Mouse (Mus musculus) C2C12 (cell line): Measurements from ENCODE around the gene Acads.

Experiments used
- CTCF ChIP-seq: IDR thresholded peaks from one replicate; pipeline ENCODE4 v1.5.1; 2011; ENCODE audit not compliant: control insufficient read depth, insufficient read depth, insufficient read length
- MAX ChIP-seq: IDR thresholded peaks from one replicate; pipeline ENCODE4 v1.6.1; 2011; ENCODE audit warnings: mild to moderate bottlenecking, control low read depth

GRCm38 (mm10) chr5:115150991-115151390 is 31.8 kb upstream of the Acads start:
- no peak for TF ChIP-seq CTCF
- no peak for TF ChIP-seq MAX
